Mouse (Mus musculus): ENCODE results near the gene Maats1.
A peak's percentile ranks its signal among the peaks of the same experiment; 100 is the strongest.

Gene Maats1

GRCm38 (mm10) chr16:38369992-38370484, 28.1 kb upstream of the Maats1 start:
- DNase-seq = no peak

GRCm38 (mm10) chr16:38369431-38369830, 27.5 kb upstream of the Maats1 start:
- no peak for DNase-seq

- DNase-seq = no peak
These were observed 27.1 kb upstream of the Maats1 start for GRCm38 (mm10) chr16:38369000-38369399.

- DNase-seq = peak; percentile 76
These were observed 26.4 kb upstream of the Maats1 start for GRCm38 (mm10) chr16:38368336-38368735.

- no peak for DNase-seq
These were observed 24.3 kb upstream of the Maats1 start for GRCm38 (mm10) chr16:38366231-38366630.

- DNase-seq = no peak
These were observed 23.4 kb upstream of the Maats1 start for GRCm38 (mm10) chr16:38365390-38365789.

- DNase-seq = no peak
These were observed 21.7 kb upstream of the Maats1 start for GRCm38 (mm10) chr16:38363657-38364056.

GRCm38 (mm10) chr16:38363256-38363595, 21.3 kb upstream of the Maats1 start:
- DNase-seq = no peak

- no peak for DNase-seq
These were observed 20.7 kb upstream of the Maats1 start for GRCm38 (mm10) chr16:38362493-38363255.

GRCm38 (mm10) chr16:38361933-38362332, 20.0 kb upstream of the Maats1 start, which contains the start of gene Popdc2:
Gene Popdc2, plus strand, starts transcription at chr16:38362209.
- no peak for DNase-seq

GRCm38 (mm10) chr16:38360317-38360716, 18.4 kb upstream of the Maats1 start:
- no peak for DNase-seq

- no peak for DNase-seq
These were observed 17.9 kb upstream of the Maats1 start for GRCm38 (mm10) chr16:38359857-38360256.

GRCm38 (mm10) chr16:38359241-38359640, 17.3 kb upstream of the Maats1 start:
- no peak for DNase-seq

GRCm38 (mm10) chr16:38358256-38358812, 16.4 kb upstream of the Maats1 start:
- DNase-seq = no peak

- DNase-seq = no peak
These were observed 12.4 kb upstream of the Maats1 start for GRCm38 (mm10) chr16:38354185-38354913.

- no peak for DNase-seq
These were observed 11.7 kb upstream of the Maats1 start for GRCm38 (mm10) chr16:38353642-38354041.

- no peak for DNase-seq
These were observed 10.9 kb upstream of the Maats1 start for GRCm38 (mm10) chr16:38352851-38353250.

GRCm38 (mm10) chr16:38352031-38352430, 10.1 kb upstream of the Maats1 start:
- DNase-seq = no peak

- DNase-seq = no peak
These were observed 9.0 kb upstream of the Maats1 start for GRCm38 (mm10) chr16:38350939-38351338.

GRCm38 (mm10) chr16:38350361-38350855, 8.5 kb upstream of the Maats1 start:
- no peak for DNase-seq

GRCm38 (mm10) chr16:38349881-38350280, 7.9 kb upstream of the Maats1 start:
- DNase-seq = no peak

GRCm38 (mm10) chr16:38348217-38348761, 6.3 kb upstream of the Maats1 start:
- DNase-seq = no peak

GRCm38 (mm10) chr16:38347588-38347987, 5.6 kb upstream of the Maats1 start:
- DNase-seq = no peak
